Mouse (Mus musculus): ENCODE measurements around the gene Grik5. TPM values are rescaled to one million over a fixed set of nuclear protein-coding genes. Genes with fewer than 3 reads are reported as not detected.

Gene Grik5
- polyA plus RNA-seq, 1 experiment, result 186 TPM

- DNase-seq (ENCODE audit: low read depth), result no peak
- TF ChIP-seq POLR2A (IDR thresholded peaks at IDR 0.05; ENCODE audit: borderline replicate concordance, extremely low read depth, insufficient read depth, insufficient read length, poor library complexity, severe bottlenecking), result no peak
- TF ChIP-seq CTCF (IDR thresholded peaks at IDR 0.05; ENCODE audit: borderline replicate concordance, extremely low read depth, insufficient read depth, insufficient read length), result no peak
Measured at GRCm38 (mm10) chr7:25026452-25026851, 45.7 kb downstream of the Grik5 start.

- TF ChIP-seq POLR2A (IDR thresholded peaks at IDR 0.05; ENCODE audit: borderline replicate concordance, extremely low read depth, insufficient read depth, insufficient read length, poor library complexity, severe bottlenecking) (no peak), CTCF (IDR thresholded peaks at IDR 0.05; ENCODE audit: borderline replicate concordance, extremely low read depth, insufficient read depth, insufficient read length) (peak; percentile 37; the same call in 1 of the 2 replicates)
- no peak for DNase-seq (ENCODE audit: low read depth)
Measured at GRCm38 (mm10) chr7:25025855-25026439, 46.2 kb downstream of the Grik5 start.

- DNase-seq (ENCODE audit: low read depth), result no peak
Measured at GRCm38 (mm10) chr7:25011592-25011991, 60.6 kb downstream of the Grik5 start.

DNA sequence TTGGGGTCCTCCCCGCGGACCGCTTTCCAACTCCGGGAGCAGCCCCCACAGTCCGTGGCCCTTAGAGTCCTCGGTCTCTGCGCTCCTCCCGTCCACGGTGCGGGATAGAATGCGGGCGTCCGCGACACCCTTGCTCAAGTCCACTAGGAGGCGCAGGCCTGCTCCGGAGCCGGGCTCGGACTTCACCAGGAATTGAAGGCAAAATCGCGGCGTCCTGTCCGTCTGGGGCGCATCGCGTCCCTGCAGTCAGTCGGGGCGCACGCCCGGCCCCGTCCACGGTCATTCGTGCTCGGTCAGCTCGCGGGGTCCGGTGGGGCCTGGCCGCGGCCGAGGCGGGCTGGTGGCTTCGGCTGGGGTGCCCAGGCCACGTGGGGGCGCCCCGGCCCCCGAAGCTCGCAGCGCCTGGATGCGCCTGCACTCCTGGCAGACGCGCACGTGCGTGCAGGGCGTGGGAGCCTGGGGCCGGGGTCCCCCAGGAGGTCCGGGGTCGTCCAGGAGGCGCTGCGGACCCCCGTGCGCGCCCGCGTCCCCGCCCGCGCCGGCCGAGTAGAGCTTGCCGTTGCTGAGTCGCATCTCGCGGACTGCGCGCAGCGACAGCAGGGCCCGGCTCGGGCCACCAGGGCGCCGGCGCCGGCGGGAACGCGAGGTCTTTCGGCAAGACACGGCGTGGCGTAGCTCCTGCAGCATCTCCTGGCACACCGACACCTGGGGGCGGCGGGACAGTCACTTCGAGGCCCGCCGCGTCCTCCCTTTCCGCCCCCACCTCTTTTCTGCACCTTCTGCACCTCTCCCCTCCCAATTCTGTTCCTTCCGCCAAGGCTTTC lies 61.8 kb downstream of the Grik5 start:
- TF ChIP-seq CTCF (IDR thresholded peaks at IDR 0.05; ENCODE audit: borderline replicate concordance, extremely low read depth, insufficient read depth, insufficient read length), result peak; percentile 73
- TF ChIP-seq POLR2A (IDR thresholded peaks at IDR 0.05; ENCODE audit: borderline replicate concordance, extremely low read depth, insufficient read depth, insufficient read length, poor library complexity, severe bottlenecking), result no peak
- DNase-seq (ENCODE audit: low read depth), result peak; percentile 74

More at GRCm38 (mm10) chr7:25011592-25011991, 60.6 kb downstream of the Grik5 start:
- TF ChIP-seq POLR2A (IDR thresholded peaks at IDR 0.05; ENCODE audit: borderline replicate concordance, extremely low read depth, insufficient read depth, insufficient read length, poor library complexity, severe bottlenecking) (no peak), CTCF (IDR thresholded peaks at IDR 0.05; ENCODE audit: borderline replicate concordance, extremely low read depth, insufficient read depth, insufficient read length) (no peak)

DNA sequence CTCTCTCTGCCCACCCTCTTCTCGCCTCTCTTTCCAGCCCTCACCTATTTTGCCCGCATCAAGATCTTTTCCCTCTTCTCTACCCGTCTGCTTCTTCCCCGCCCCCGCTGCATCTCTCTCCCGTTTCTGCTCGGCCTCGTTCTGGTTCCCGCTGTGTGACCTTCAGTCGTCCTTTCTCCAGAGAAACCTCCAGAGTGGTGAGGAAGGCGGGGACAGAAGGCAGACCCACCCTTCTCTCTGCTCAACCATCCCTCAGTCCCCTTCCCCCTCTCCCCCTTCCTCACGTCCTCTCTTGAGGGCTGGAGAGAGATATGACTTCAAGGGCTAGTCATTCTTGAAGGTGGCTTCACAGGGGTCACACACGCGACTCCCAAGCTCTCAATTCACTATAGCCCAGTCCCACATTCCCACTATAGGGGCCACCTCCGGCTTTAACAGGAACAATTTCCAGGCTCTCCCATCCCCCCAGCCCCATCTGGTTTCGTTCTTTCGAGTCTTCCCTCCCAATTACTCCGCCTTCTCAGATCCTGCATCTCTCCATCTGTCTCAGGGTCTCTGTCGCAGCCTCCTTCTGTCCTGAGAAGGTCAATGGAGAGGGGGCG lies 62.9 kb downstream of the Grik5 start:
- peak; percentile 89 for DNase-seq (ENCODE audit: low read depth)
- no peak for TF ChIP-seq CTCF (IDR thresholded peaks at IDR 0.05; ENCODE audit: borderline replicate concordance, extremely low read depth, insufficient read depth, insufficient read length)
- TF ChIP-seq POLR2A (IDR thresholded peaks at IDR 0.05; ENCODE audit: borderline replicate concordance, extremely low read depth, insufficient read depth, insufficient read length, poor library complexity, severe bottlenecking), result no peak

GRCm38 (mm10) chr7:25008635-25009034 lies 63.5 kb downstream of the Grik5 start:
- TF ChIP-seq POLR2A (IDR thresholded peaks at IDR 0.05; ENCODE audit: borderline replicate concordance, extremely low read depth, insufficient read depth, insufficient read length, poor library complexity, severe bottlenecking) (no peak), CTCF (IDR thresholded peaks at IDR 0.05; ENCODE audit: borderline replicate concordance, extremely low read depth, insufficient read depth, insufficient read length) (no peak)
- peak; percentile 70 for DNase-seq (ENCODE audit: low read depth)

DNA sequence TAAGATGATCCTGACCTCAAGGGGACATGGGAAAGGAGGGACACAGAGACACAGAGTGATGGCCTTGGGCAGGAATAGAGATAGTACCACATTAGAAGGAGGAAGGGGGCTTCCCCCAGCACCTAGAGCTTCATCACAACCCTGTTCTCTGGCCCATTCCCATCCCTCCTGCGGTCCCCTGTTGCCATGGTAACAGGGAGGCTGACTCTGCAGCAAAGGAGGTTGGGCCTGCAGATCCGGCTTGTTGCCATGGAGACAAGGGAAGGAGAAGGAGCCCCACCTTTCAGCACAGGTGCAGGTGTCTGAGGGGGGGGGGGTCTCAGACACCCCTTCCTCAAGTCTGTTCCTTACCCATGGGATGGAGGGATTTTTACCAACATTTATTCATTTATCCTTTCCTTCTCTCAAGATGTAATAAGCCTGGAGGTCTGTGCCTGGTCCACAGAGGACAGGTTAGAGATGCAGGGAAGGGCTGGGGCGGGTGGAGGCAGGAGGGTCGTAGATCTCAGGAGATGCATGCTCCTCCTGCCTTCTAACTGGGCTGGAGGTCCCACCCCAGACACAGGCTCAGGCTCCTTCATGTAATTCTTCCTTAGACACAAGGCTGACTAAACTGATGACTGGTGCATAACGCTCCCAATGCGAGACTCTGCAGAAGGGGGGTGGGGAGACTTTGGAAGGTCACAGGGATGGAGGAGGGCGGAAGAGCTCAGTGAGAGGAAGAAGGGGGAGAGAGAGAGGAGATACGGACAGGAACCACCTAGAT lies 64.4 kb downstream of the Grik5 start:
- peak; percentile 96 for DNase-seq (ENCODE audit: low read depth)
- TF ChIP-seq CTCF (IDR thresholded peaks at IDR 0.05; ENCODE audit: borderline replicate concordance, extremely low read depth, insufficient read depth, insufficient read length) (no peak), POLR2A (IDR thresholded peaks at IDR 0.05; ENCODE audit: borderline replicate concordance, extremely low read depth, insufficient read depth, insufficient read length, poor library complexity, severe bottlenecking) (no peak)

GRCm38 (mm10) chr7:25006586-25007364 lies 65.4 kb downstream of the Grik5 start:
- no peak for DNase-seq (ENCODE audit: low read depth)
- TF ChIP-seq CTCF (IDR thresholded peaks at IDR 0.05; ENCODE audit: borderline replicate concordance, extremely low read depth, insufficient read depth, insufficient read length), result no peak
- TF ChIP-seq POLR2A (IDR thresholded peaks at IDR 0.05; ENCODE audit: borderline replicate concordance, extremely low read depth, insufficient read depth, insufficient read length, poor library complexity, severe bottlenecking), result no peak

DNA sequence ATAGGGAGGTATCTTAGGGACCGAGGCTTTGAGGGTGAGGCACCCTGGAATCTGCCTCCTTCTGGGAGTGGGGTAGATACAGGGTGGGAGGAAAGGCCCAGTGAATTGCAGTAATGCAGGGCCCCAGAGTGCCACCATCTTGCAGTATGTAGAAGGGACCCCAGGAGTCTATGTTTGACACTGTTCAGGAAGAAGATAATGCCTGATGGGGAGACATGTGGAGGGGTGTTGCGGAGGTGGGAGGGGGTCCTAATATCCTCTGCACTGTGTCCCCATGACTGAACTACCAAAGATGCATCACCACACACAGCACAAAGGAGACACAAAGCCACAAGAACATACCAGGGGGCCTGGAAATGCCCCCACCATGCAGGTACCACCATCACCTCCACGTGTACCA lies 66.0 kb downstream of the Grik5 start:
- no peak for TF ChIP-seq CTCF (IDR thresholded peaks at IDR 0.05; ENCODE audit: borderline replicate concordance, extremely low read depth, insufficient read depth, insufficient read length)
- no peak for TF ChIP-seq POLR2A (IDR thresholded peaks at IDR 0.05; ENCODE audit: borderline replicate concordance, extremely low read depth, insufficient read depth, insufficient read length, poor library complexity, severe bottlenecking)
- no peak for DNase-seq (ENCODE audit: low read depth)

DNA sequence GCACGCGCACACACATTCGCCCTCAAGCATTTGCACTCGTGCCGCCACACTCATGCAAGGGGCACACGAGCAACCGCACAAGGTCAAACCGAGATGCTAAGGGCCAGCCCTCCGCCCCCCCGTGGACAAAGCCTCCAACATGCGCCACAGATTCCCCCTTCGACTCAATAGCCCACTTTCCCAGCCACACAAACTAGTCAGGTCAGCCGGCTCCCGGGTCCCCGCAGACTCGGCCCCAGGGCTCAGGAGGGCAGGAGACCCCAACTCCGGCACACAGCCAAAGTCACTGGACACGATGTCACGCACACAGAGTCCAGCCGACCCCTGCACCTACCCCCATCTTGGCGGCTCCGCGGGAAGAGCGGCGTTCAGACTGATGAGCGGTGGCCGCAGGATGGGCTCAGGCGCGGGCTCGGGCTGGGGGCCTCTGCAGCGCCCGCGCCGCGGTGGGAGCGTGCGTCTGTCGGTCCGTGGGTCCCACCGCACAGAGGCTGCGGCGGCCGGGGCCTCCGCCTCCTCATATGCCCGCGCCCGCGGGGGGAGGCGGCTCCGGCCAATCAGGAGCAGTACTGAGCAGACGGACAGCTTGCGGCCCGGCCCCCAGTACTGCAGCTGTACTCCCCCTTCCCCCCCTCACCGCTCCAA lies 66.6 kb downstream of the Grik5 start, which contains the start of gene Atp1a3:
Gene Atp1a3, minus strand, starts transcription at position 538 of the 645 bp plus-strand sequence.
- peak; percentile 93 for TF ChIP-seq POLR2A (IDR thresholded peaks at IDR 0.05; ENCODE audit: borderline replicate concordance, extremely low read depth, insufficient read depth, insufficient read length, poor library complexity, severe bottlenecking)
- no peak for TF ChIP-seq CTCF (IDR thresholded peaks at IDR 0.05; ENCODE audit: borderline replicate concordance, extremely low read depth, insufficient read depth, insufficient read length)
- peak; percentile 95 for DNase-seq (ENCODE audit: low read depth)

All from brain, embryonic 14.5 days (tissue).